Mouse (Mus musculus): ENCODE results near the gene Rrbp1.

Gene Rrbp1

DNA sequence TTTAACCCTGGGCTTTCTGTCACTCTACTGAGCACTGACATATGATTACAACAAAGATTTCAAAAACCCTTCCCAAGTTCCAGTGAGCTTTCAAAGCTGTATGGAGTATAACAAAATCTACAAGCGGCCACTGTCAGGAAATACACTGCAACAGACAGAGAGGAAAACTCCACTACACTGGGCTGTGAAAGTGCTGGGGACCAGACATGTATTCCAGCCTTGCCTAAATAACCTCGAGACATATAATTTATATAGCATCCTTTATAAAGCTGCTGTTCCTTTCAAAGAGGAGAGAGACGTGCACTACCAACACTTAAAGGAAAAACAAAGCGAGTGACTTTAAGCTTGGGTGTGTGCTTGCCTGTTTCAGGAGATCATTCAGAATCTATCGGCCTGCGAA is 4.4 kb downstream of the Rrbp1 start:
- DNase-seq (ENCODE audit: low read depth, low spot score): no peak

DNA sequence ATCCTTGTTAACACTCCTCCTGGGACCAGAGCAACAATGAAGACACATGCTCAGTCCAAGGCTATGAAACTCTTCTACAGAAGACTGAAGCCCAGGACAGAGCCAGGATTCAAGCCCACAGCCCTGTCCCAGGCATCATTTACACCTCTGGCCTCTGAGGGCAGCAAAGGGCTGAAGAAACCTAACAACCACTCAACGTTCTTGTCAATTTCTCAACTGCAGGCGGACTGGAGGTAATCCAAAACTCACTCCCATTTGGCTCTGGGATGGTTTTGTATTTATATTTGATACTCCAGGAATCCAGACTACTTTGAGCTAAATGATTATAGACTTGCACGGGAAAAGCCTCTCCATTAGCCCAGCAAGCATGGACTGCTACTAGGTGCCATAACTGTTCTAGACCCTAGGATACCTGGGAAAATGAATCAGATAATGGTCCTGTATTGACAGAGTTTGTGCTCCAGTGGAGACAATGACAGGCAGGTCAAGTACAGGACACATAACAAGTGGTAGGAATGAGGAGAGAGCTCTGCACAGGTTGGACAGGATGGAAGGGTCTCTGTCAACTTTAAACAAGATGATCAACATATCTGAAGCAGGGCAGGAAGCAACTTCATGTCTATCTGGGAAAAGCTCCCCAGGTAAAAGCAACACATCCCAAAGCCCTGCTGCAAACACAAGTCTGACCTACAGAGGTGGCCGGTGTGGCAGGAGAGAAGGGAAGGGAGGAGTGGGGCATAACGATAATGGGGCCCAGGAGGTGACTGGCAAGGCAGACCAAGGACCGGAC is 5.7 kb downstream of the Rrbp1 start:
- DNase-seq (ENCODE audit: low read depth, low spot score): peak; percentile 42

DNA sequence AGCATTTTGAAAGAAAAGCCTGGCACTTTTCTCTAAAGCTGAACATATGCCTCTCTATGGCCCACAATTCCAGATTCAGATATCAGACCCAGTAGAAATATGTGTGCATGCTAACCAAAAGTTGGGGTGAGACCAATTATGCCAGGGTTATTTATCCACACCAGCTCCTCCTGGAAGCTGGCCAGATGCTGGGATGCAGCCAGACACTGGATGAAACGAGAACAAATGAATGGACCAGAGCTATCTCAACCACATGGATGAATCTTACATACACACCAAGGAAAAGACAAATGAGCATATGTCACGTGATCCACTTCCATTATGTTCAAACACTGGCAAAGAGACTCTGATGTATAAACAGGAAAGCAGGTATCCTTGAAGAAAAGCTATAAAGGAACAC is 7.5 kb downstream of the Rrbp1 start:
- no peak for DNase-seq (ENCODE audit: low read depth, low spot score)

DNA sequence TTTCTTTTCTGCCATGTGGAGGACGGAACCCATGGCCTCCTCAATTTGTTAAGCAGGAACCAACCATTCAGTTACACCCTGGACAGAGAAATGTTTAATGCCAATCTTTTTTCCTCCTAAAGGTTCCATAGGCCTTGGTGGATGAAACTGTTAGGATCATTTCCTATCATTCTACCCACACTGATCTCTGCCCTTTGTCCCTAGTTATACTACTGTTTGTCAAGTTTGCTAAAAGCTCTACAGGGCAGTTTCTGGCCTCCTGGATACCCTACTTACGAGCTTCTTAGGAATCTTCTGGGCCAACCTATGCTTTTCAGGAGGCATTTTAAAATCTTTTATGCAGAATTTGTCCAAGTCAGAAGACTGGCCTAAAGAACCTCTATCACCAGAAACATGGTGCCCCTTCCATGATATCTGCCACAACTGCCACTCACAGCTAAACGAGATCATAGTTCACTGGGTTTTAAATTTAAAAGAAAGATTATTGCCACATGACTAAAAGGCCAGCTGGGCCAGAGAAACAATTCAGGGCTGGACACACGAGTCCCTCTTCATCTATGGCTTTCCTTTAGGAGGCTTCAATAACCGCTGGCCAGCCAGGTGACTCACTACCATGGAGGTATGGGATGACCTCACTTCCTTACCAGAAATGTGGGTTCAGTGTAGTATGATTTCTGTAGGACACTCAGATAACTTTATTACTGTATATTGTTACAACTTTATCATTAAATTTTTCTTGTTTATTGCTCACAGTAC is 8.7 kb downstream of the Rrbp1 start:
- DNase-seq (ENCODE audit: low read depth, low spot score): peak; percentile 40

DNA sequence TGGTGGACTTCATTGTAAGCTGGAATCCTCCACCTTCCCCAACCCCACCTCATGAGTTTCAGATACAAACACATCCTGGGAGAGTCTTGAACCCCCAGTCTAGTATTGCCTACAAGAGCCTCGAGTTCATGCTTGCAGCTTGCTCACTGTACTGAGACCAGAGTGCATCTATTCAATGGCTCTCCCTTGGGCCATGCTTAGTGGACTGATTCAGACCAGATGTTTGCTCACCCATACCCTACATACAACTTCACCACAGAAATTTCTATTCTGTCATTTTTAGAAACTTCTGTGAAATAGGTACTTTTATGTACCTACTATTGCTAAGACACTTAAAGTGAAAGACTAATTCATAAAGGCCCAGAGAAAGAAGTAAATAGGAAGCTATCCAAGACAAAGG is 18.1 kb downstream of the Rrbp1 start:
- peak; percentile 67 for DNase-seq (ENCODE audit: low read depth, low spot score)

DNA sequence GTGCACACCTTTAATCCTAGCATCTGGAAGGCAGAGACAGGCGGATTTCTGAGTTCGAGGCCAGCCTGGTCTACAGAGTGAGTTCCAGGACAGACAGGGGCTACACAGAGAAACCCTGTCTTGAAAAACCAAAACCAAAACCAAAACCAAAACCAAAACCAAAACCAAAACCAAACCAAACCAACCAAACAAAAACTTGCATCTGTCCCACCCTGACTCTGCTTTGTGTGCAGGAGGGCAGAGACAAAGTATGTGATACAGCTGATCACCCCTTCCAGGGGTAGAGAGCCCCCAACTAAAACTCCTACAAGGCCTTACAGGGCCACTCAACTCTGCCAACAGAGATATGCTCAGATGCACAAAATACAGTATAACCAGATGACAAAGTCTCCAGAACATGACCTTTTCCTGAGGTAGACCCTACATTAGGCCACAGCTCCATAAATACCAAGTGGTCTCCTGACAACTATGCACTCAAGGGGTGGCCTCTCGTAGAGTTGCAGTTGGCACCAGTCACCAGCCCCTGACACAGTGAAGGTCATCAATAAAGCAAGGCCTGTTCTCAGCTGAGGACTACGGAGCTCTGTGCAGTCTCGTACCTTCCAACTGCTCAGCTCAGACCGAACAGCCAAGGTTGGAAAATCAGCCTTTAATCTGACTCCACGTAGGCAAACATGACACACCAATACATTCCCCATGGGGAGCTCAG is 18.9 kb downstream of the Rrbp1 start:
- no peak for DNase-seq (ENCODE audit: low read depth, low spot score)

DNA sequence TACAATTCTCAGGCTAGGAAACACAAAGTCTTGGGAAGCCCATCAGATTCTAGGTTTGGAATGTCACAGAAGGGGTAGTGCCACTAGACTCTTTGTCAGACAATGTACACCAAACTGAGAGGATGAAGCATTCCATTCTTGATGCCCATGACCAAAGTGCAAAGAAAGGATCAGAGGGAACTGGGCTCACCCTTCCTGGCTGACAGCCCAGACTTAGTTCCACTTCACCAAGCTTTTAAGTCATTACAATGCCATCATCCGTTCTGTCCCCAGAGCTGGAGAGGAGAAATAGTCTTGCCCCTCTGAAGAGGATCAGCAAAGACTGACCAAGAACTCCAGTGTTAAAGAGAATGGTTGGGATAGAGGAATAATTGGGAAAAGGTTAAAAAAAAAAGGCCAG is 20.1 kb downstream of the Rrbp1 start:
- peak; percentile 39 for DNase-seq (ENCODE audit: low read depth, low spot score)

DNA sequence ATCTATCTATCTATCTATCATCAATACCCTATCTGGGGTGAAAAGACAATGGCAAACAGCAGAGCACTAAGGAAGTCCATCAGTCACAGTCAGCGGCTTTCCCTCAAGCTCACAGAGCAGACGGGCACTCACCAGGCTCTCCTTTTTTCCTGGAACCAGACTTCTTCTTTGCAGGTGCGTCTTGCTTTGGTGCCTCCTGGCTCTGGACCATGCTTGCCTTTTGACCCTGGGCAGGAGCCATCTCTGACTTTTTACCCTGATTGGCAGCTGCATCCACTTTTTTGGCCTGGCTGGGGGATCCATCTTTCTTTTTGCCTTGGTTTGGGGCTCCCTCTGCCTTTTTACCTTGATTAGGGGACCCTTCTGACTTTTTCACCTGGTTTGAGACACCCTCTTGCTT is 23.0 kb downstream of the Rrbp1 start:
- no peak for DNase-seq (ENCODE audit: low read depth, low spot score)

DNA sequence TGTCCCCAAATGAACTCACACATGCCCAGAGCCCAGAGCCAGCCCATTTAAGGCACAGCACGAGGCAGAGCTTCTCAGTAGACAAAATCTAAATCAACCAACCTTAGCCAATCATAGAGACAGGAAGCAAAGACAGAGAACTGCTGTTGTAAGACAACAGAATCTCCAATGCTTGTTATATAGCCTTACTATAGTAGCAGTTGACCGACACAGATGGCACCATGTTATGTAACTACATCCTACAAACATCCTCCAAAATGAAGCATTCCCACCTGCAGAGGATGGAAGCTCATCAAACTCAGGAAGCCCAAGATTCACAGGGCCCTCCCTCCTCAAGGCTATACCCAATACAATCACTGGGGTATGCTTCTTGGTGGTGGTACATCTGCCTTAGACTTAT is 23.6 kb downstream of the Rrbp1 start:
- no peak for DNase-seq (ENCODE audit: low read depth, low spot score)

DNA sequence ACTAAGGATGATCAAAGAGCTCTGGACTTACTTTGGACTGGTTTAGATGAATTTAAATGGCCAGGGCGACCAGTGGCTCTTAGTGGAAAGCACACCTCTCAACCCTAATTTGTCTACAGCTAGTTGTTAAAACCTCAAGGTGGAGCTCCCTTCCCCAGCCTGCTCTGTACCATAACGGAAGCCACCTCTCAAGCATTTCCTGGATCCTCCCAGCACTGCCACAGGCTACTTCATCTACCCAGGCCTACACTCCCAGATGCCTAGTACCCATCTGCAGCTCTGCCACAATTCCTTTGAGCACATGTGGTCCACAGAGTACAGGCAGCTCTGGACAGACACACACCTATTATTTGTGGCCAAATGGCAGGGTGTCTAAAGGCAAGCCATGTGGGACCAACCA is 27.6 kb downstream of the Rrbp1 start:
- no peak for DNase-seq (ENCODE audit: low read depth, low spot score)

DNA sequence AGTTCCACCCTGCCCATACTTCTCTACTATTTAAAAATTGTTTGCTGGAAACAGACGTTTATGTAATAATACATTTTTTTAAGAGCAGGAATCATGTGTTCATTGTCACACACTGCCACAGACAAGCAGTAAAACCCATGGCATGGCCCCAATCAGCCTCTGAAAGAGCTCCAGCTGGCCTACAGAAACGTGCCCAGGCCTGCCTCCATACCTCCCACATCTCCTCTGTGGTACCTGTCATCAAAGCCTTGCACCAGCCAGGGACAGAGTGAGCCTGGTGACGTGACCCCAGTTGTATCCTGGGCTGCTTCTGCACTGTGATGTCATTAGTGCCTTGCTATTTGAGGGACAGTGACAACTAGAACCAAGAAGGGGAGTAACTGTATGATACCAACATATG is 28.2 kb downstream of the Rrbp1 start:
- DNase-seq (ENCODE audit: low read depth, low spot score): no peak

DNA sequence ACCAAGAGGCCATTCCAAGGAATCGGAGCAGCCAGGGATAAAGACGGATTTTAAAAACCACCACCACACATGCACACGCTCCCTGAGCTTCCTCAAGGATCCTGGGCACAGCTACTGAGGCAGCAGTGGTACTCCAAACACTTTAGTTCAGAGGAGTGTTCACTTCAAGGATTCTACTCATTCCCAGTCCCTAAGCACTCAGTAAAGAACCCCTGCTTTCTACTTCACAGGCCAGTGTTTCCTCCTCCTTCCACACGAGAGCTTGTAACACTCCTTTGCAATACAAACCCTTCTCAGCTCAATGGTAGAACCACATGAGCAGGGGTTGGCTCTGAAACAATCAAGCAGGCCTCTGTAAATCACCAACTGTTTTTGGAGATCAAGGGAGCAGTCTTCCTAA is 28.9 kb downstream of the Rrbp1 start:
- DNase-seq (ENCODE audit: low read depth, low spot score): no peak

DNA sequence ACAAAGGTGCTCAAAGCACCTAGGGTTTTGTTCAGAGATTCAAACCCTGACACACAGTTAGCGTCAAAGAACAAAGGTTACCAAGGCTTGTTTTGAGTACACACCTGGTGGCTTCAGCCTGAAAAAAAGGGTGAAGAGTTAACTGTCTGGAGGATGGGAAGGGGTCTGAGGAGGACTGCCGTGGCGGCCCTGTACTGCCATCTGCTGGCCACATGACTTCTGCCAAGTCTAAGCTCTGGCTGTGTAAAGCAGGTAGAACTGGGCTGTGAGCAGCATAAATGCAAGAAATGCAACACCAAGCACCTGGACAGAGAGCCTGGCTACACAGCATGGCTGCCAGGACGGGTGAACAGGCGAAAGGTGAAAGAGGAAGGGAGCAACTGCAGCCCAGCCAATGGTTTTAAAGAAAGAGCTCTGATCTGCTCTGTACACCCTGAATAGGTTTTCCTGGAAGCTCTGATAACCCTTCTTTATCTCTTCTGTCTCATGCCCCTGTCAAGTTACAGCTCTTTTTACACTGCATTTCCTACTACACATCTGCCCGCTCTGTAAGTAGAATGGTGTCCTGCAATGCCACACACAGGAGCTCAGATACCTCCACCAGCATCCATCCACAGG is 30.2 kb downstream of the Rrbp1 start:
- DNase-seq (ENCODE audit: low read depth, low spot score): peak; percentile 59

DNA sequence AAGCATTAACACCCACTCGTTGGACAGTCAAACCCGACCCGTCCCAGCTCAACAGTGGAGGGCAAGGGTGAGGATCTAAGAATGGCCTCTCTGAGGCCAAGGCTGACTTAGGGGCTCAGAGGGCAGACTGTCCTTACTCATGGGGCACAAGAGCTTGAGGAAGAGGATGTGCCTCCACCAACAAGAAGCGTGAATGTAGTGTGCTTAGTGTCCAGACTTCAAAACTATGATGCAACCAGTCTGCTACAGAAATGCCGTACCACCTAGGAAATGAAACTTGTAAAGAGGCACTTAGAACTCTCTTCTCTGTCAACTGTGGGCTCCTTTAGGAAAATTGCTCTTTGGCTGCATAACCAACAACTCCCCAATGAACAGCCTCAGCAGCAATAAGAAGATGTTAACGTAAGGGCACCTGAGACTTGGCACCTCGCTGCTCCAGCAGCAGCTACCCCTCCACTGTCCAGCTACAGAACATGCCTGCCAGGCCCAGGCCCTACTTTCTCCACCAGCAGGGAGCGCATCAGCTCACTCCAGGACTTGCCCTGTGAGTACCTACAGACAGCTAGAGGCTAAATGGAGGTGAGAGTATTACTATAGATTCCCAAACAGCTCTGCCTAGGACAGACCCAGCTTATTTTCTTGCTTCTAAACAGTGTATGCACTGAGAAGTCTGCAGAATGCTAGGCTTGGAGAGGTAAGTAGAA is 32.5 kb downstream of the Rrbp1 start:
- no peak for DNase-seq (ENCODE audit: low read depth, low spot score)

DNA sequence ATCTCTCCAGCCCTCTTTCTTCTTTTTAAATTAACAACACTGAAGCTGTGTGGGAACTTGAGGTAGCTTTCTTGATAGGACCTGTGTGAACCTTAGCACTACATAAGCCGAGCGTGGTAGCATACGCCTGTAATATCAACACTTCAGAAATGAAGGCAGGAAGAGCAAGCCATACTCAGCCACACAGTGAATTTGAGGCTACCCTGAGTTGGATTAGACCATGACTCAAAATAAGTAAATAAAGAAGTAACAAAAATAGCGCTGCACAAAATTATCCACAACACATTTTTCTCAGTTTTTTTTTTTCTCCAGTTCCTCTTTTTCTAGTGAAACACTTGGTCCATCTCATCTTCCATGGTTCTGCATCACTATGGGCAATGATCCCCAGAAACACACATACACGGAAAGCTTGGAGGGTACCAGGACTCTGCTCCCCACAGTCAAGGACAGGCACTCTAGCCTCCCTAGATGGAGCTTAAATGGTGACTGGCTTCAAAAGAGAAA is 35.9 kb downstream of the Rrbp1 start:
- DNase-seq (ENCODE audit: low read depth, low spot score): no peak

DNA sequence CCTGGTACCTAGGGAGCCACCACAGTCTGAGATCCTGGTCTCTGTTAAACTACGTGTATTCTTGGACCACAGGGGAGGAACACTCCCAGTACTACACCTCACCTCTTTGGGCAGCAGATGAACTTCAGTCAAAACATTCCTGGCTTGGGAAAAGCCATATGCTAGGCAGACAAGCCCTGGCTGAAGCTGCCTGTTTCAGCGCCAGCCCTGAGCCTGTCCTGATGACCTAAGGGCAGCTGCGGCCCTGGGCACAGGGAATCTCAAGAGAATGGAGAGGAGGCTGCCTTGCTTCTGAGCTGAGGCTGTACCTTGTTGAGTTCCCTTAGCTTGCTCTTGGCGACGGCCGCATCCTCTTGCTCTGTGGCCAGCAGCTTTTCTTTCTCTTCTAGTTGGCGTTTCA is 37.9 kb downstream of the Rrbp1 start:
- no peak for DNase-seq (ENCODE audit: low read depth, low spot score)

DNA sequence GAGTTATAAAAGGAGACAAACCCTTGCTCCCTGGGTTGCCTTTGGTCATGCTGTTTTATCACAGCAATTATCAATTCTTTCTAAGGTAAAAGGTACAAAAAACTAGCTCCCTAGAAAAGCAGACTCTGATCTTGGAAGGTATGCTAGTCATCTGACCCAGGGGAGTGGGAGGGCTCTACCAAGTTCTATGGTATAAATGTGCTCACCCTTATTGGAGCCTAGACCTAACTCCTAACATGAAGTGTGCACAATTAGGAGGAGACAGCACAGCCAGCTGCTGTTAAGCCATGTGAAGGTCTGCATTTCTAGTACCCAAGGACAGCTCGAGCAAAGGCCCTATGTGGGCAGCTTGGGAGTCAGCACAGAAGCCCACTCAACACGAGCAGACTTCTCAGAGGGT is 39.2 kb downstream of the Rrbp1 start:
- DNase-seq (ENCODE audit: low read depth, low spot score): no peak

DNA sequence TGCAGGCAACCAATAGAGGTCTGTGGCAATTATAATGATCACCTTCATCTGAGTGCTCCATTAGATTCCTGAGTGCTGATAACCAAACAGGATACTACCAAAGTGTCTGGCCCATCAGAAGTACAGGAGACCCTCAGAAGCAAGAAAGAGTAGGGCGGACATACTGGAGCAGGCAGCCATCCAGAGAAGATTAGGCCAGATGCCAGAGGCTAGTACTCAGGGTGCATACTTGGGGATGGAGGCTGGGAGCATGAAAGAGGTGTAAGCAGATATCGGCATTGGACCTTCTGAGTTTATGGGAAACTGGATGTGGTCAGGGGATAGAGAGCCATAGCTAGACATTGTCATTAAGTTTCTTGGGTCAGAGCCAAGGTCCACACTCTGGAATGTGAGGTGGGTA is 40.2 kb downstream of the Rrbp1 start:
- DNase-seq (ENCODE audit: low read depth, low spot score): no peak

DNA sequence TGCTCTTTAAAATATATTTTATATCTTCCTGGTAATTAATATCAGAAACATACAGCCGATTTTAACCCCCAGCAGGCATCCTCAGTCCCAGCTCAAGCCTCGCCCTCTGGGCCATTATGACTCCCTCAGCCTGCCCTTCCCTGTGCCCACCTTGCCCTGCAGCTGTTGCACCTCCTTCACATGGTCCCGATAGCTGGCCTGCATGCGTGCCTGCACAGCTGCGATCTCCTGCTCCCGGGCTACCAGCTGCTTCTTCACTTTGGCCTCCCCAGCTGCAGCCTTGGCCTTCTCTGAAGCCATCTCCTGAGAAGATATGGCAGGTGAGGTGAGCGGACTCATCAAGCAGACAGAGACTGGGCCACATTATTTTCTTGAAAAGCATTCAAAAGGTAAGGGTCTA is 41.8 kb downstream of the Rrbp1 start:
- DNase-seq (ENCODE audit: low read depth, low spot score): no peak

DNA sequence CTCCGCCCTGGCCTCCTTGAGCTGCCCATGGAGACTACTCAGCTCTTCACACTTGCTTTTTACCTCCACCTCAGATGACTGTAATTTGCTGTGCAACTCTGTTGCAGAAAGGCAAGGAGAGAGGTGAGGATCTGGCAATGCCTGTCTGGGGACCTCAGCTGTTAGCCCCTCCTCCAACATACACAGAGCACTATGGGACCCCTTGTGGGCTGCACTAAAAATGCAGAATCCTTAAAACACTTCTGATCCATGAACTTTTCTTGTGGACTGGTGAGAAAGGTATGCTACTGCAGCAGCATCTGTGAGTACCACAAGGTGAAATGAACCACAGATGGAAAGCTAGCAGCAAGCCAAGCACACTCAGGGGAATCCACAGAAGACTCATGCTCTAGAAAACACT is 47.7 kb downstream of the Rrbp1 start:
- DNase-seq (ENCODE audit: low read depth, low spot score): no peak

DNA sequence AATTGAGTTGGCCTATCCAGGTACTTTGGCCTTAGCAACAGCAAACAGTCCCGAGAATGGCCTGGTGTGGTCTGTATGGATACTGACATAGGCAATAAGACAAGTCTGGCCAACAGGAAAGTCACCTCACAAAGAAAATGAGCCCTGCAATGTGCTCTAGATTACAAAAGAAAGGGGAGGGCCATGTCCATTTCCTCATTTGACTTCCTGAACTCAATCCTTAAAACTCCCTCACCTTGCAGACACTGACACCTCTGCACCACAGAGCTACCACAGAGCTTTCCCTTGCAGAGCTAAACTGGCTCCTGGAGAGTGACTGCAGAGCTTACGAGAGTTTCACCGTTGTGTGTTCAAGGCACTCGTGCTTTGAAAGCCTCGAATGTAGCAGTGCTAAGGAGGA is 48.9 kb downstream of the Rrbp1 start:
- DNase-seq (ENCODE audit: low read depth, low spot score): no peak

All from 3T3-L1 (cell line).